ENCODE assay signal across 8 mouse cellular contexts in the genomic region with DNA sequence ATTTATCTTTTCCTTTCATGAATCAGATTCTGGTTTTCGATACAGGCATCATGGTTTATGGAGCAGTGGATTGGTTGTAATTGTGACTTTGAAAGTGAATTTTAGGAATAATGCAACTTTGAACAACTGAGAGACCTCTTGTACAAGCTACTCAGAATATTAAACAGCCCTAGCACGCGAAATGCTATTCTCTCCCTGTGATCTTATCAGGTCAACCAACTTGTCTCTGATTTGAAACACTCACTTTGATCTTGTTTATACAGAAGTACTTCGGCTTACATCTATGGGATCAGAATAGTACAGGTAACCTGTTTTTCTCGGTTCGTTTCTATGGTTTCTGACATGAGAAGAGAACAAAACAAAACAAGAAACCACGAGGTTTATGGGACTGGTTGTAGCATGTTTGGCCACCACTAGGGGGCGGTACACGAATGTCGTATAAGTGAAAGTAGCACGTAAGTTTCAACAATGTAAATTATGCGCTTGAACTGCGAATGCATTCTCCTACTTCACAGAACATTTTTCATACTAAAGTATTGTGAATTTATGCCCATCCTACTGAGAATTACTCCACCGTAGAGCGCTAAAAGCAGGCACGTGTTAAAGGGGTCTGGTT.
DNase-seq lines count a peak whose midpoint lies in the region; ATAC-seq lines count a peak whose summit lies in the region.

No protein-coding gene starts in this region.

- no peaks in the 10 kb centered on the region for H3K36me3 ChIP-seq in forebrain, embryonic 16.5 days (ENCODE audit: control insufficient read depth, insufficient read depth)
- H3K36me3 ChIP-seq in hindbrain, embryonic 13.5 days = no peaks in the 10 kb centered on the region

- peak overlapping the region; percentile 31; the same call in 1 of the 2 replicates for H3K4me2 ChIP-seq in forebrain, embryonic 16.5 days (ENCODE audit: low read length)
- peak overlapping the region; percentile 39 for H3K4me2 ChIP-seq in hindbrain, embryonic 13.5 days

- no peaks in the 10 kb centered on the region for H3K9me3 ChIP-seq in forebrain, embryonic 16.5 days (ENCODE audit: control insufficient read depth, low read length)
- H3K9me3 ChIP-seq in hindbrain, embryonic 13.5 days = no peaks in the 10 kb centered on the region

- no peak overlapping the region for H3K4me3 ChIP-seq in forebrain, embryonic 16.5 days (replicated peaks; ENCODE audit: low read length)
- H3K4me3 ChIP-seq in hindbrain, embryonic 13.5 days = no peak overlapping the region

- DNase-seq in MEL-GATA-1-ER (ENCODE audit: extremely low read depth, low read depth) = peak; percentile 67
- DNase-seq in cerebellum, adult 11-12 months = peak; percentile 26
- DNase-seq in layer of hippocampus, postnatal 10 days (ENCODE audit: low spot score in 2 of 2) = peak; percentile 69 to 83
- DNase-seq in lung, postnatal 10 days = peak; percentile 72
- peak; percentile 63 for DNase-seq in ovary, postnatal 36 days (ENCODE audit: low spot score)
- peak; percentile 81 for DNase-seq in thymus, postnatal 4 days

- H3K27me3 ChIP-seq in forebrain, embryonic 16.5 days (replicated peaks; ENCODE audit: control insufficient read depth, insufficient read depth, low read length) = no peaks in the 10 kb centered on the region
- no peaks in the 10 kb centered on the region for H3K27me3 ChIP-seq in hindbrain, embryonic 13.5 days

- no peak overlapping the region for H3K27ac ChIP-seq in forebrain, embryonic 16.5 days (ENCODE audit: low read length)
- no peak overlapping the region for H3K27ac ChIP-seq in hindbrain, embryonic 13.5 days

- peak; percentile 86 for ATAC-seq in forebrain, embryonic 16.5 days
- ATAC-seq in hindbrain, embryonic 13.5 days (ENCODE audit: low FRiP score) = peak; percentile 62

- H3K4me1 ChIP-seq in forebrain, embryonic 16.5 days (replicated peaks; ENCODE audit: control insufficient read depth, insufficient read depth, low read length) = peaks cover 16% of the 10 kb centered on the region
- peaks cover 19% of the 10 kb centered on the region for H3K4me1 ChIP-seq in hindbrain, embryonic 13.5 days (replicated peaks)

- WGBS in forebrain, embryonic 16.5 days = 18% methylated on average over 16 of the region's 16 CpGs
- 17% methylated on average over 16 of the region's 16 CpGs for WGBS in hindbrain, embryonic 13.5 days

- no peak overlapping the region for H3K9ac ChIP-seq in forebrain, embryonic 16.5 days (replicated peaks; ENCODE audit: low read depth, low read length)
- no peak overlapping the region for H3K9ac ChIP-seq in hindbrain, embryonic 13.5 days

Comparison
In these comparisons a context has a peak if more than half of its experiments do, and no peak if none do; other contexts are left out.
1. DNase-seq: peak in every context shown above with its lines; median percentile 81 in thymus, postnatal 4 days; 76 in layer of hippocampus, postnatal 10 days; 72 in lung, postnatal 10 days; 67 in MEL-GATA-1-ER; 63 in ovary, postnatal 36 days; 26 in cerebellum, adult 11-12 months.